Mouse (Mus musculus) left cerebral cortex, adult 2 months (tissue): Measurements from ENCODE around the gene Kat14. TPM values are rescaled to one million over a fixed set of nuclear protein-coding genes. Genes with fewer than 3 reads are reported as not detected.
"Not testable (repeated sequence)": the region's sequence is repeated elsewhere in the genome, so short reads cannot be mapped to it uniquely, and the experiment has no call there.

ENCODE experiments used
- DNase-seq, 2 experiments: peaks; one replicate each; pipeline ENCODE4 v3.0.0; 2021 to 2022; ENCODE audit warnings: low spot score in 2 of 2, mixed read lengths in 1 of 2; ENCODE audit errors: extremely low spot score in 1 of 2
- H3K27ac ChIP-seq: fragments of 200-600 bp; 2 replicates; pipeline ENCODE4 v1.8.1; 2022
- H3K4me3 ChIP-seq: fragments of 200-600 bp; 2 replicates; pipeline ENCODE4 v1.8.1; 2022
- CTCF ChIP-seq: fragments of 200-600 bp; IDR thresholded peaks from 2 replicates; pipeline ENCODE4 v1.8.1; 2022; ENCODE audit warnings: antibody characterized with exemption, mild to moderate bottlenecking, moderate library complexity
- intact Hi-C: fragments of 180-260 bp; cut with DNase I; formaldehyde crosslinking; loops from one replicate; pipeline ENCODE4 v1.15.1; 2025
- long read RNA-seq, 2 experiments: library from polyadenylated mRNA; stranded (forward); transcript quantifications; one replicate each; pipeline ENCODE4 v2.0.0; 2021; ENCODE audit warnings: borderline mapping rate in 2 of 2
- total RNA-seq, 2 experiments: library from RNA; stranded (reverse); gene quantifications; 2 replicates each; pipeline ENCODE4 v1.2.3; 2021

The Kat14 gene
- total RNA-seq = 10 to 100 TPM; 38.8 to 40.2 TPM
- long read RNA-seq, experiment 1, transcript Kat14-201 (11 exons, 3,801 nt) = major isoform, 54 of 74 reads
- long read RNA-seq, experiment 1, partial matches to known transcripts = 6 of 74 reads
- long read RNA-seq, experiment 1, other reads (novel, unspliced or antisense) = 11 of 74 reads
- long read RNA-seq, experiment 2, transcript Kat14-201 (11 exons, 3,801 nt) = major isoform, 34 of 58 reads
- long read RNA-seq, experiment 2, partial matches to known transcripts = 8 of 58 reads
- long read RNA-seq, experiment 2, other reads (novel, unspliced or antisense) = 15 of 58 reads

DNA sequence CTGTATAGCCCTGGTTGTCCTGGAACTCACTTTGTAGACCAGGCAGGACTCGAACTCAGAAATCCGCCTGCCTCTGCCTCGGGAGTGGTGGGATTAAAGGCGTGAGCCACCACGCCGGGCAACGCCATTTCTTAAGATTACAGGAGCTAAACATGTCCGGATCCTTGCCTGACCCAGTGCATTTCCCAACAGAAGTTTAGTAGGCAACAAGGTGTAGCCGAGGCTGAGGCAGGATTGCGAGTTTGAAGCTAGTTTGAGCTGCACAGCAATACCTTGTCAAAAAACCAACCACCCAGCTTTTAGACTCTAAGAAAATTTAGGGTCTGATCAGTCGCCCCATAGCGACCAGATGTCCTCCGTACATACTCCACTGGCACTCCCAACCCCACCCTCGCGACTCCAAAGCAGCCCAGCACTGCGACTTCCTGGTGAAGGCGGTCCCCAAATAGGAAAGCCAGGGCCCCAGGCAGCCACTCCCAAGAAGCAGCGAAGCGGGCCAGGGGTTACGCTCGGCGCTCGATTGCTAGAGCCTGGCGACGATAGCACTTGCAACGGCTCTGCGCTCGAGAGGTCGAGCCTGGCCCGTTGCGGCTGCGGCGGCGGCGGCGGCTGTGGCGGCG is at the start of gene Kat14, which contains the start of gene Pet117:
Gene Kat14 (plus strand): TSS at position 584 of the 620 bp plus-strand sequence.
Gene Pet117 (plus strand): TSS at position 597 of the 620 bp plus-strand sequence.
- peak; percentile 91 to 93 for DNase-seq
- Histone ChIP-seq H3K27ac (peak within 1 kb of the TSS; percentile 96), H3K4me3 (peak within 1 kb of the TSS; percentile 90)
- intact Hi-C loops = loop anchor here (2.0 kb wide), 2 partner anchors 70 to 90 kb away; no protein-coding TSS in a partner anchor
- no peak for TF ChIP-seq CTCF

DNA sequence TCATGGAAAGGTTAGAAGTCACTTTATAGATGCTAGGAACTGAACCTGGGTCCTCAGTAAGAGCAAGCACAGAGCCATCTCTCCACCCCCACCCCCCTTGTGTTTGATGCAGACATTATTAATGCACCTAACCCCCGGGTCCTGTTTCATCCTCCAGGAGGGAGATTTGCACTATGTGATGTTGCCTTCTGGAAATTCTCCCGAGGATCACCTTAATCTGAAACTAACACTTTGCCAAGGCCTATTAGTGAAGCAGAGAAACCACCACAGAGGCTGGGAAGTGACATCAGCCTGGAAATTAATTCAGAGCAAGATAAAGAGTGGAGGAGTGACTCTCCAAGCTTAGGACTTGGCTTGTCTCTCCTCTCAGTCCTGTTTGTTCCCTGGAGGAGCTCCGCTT is 44.6 kb upstream of the Kat14 start:
- no peak for TF ChIP-seq CTCF
- H3K27ac ChIP-seq = no peak overlapping the region
- intact Hi-C loops = no loop called here
- H3K4me3 ChIP-seq = no peak overlapping the region
- no peak for DNase-seq

DNA sequence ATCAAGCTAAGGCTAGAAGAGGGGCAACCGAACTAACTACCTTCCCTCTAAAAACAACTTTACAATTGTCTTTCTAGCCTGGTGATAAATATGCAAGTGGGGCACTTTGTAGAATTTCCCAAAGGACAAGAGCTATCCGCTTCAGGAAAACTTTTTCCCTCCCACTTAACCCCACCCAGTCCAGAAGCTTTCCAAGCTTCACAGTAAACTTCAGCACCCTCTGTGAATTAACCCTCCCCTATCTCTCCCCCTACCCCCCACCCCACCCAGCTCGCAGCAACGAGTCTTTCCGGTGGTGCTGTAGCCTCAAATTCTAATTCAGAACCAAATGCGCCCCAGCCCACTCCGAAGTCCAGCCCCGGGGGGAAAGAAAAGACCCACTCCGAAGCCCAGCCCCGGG is 39.3 kb upstream of the Kat14 start:
- no peak for DNase-seq
- no peak for TF ChIP-seq CTCF
- intact Hi-C loops = no loop called here
- H3K27ac ChIP-seq = no peak overlapping the region
- H3K4me3 ChIP-seq = peak overlapping the region; percentile 67

DNA sequence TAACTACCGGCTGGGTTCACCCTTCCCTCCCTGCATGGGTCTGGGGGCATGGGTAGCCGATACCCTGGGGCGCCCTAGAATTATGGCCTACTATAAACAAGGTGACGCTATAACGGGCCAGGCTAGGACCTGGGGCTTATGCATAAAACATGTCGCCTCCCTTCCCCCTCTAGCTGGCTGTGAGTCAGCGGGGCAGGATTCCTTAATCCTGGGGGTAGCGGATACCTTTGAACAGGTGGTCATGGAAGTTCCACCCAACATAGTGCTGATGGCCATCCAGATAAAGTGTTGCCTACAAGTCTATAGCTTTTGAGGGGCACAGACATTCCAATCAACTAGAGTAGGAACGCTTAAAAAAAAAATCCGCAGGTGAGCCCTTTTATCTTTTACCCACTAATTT is 38.8 kb upstream of the Kat14 start:
- intact Hi-C loops = no loop called here
- DNase-seq = no peak
- no peak for TF ChIP-seq CTCF
- Histone ChIP-seq H3K4me3 (peak overlapping the region; percentile 67), H3K27ac (peak overlapping the region; percentile 89)

DNA sequence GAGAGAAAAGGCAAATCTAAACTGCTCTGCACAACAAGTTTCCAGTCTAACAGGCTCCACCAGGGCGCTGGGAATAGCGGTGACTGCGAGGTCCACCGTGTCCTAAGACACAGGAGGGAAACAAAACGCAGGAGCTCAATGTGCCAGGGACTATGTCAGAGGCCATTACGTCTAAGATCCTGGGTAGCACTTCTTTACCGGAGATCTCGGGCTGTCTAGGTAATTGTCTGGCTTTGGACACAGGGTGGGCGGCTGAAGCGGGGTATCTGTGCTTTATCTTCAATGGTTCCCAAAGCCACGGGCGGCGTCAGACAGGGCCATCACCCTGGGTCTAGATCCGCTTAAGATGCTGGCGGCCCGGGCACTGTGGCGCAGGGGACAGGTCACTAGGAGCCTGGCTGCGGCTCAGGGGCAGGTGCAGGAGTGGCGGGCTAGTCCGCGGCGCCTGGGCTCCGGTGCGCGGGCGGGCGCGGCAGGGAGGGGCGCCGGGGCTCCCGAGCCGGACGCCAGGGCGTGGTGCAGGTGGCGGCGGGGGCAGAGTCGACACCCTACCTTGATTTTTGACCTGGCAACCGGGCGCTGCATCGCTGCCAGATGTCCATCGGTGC is 38.3 kb upstream of the Kat14 start:
- no peak for TF ChIP-seq CTCF
- peak in 1 of 2 experiments; percentile 13 for DNase-seq
- Histone ChIP-seq H3K27ac (peak overlapping the region; percentile 89), H3K4me3 (peak overlapping the region; percentile 67)
- intact Hi-C loops = no loop called here

DNA sequence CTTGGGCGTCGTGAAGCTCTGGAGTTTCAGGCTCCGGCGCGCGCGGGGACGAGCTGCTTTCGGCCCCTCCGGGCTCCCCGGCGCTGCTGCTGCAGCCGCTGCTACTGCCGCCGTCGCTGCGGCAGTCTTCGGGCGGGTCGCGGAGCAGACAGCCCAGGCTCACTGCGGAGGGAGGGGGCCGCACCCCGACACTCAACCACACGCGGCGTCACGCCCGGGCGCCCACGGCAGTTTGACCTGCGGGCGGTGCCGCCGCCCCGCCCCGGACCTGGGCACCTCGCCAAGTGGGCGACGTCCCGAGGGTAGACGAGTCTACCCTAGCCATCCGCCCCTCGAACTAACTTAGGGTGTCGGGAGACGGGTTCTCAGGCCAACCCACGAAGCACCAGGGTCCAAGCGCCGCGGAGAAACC is 37.8 kb upstream of the Kat14 start:
- intact Hi-C loops = no loop called here
- TF ChIP-seq CTCF = no peak
- Histone ChIP-seq H3K4me3 (peak overlapping the region; percentile 67), H3K27ac (peak overlapping the region; percentile 89)
- DNase-seq = peak; percentile 9 to 49

DNA sequence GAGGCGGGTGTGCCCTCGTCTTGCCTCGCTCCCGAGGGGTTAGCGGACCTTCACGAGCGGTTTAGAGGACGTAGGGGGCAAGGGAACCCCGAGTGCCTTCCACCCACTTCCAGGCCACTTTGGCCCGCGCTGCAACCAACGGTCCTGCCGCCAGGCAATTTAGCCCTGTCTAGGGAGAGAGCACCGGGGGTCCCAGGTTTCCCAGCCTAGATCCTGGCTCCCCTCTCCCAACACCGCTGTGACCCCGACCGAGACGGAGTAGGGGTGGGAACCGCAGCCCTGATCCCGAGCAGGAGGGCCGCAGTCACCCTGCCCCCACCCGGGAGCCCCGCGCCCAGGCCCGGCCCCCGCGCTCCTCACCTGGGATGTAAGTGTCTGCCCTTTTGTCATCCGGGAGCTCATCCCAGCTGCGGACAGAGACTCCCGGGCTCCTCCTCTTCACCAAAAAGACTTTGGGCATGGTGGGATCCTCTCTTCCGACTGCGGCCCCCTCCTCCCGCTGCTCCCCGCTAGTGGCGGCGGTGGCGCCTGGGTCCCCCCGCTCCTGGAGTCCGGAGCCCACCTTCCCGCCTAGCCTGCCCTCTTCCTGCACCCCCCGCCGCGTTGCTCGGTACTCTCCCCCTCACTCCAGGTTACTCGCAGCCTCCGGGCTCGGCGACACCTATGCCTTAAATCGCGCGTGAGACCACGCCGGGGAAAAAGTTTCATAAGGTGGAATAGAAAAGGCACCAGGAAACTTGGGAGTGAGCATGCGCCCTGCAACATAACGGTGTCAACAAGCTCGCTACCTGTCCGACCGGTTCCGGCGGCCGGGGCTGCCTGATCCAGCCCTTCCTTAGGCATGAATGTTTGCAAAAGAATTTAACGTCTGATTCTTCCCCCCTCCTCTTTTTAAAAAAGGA is 37.1 kb upstream of the Kat14 start, which contains the start of gene Ovol2:
Gene Ovol2 (minus strand): TSS at position 746 of the 902 bp plus-strand sequence.
- intact Hi-C loops = no loop called here
- TF ChIP-seq CTCF = no peak; the same call in 1 of the 2 replicates
- H3K27ac ChIP-seq = peak within 1 kb of the TSS; percentile 89
- peak within 1 kb of the TSS; percentile 67 for H3K4me3 ChIP-seq
- DNase-seq = peak; percentile 9 to 34

DNA sequence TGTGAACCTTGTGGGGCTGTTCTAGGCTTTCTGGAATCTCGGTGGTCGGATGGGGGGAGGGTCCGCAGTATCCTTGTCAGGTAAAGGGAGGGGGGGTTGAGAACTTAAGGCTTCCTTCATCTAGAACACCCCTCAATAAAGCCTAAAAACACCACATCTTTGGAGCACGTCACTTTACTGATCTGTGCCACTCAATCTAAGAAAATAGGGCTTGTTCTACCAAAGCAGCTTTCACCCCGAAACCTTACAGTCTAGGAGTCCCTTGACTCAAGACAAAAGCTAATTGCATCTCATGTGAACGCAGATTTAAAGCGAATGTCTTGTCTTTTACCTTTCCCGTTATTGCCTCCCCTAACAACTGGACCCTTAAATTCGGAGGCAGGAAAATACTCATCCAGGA is 36.3 kb upstream of the Kat14 start:
- intact Hi-C loops = no loop called here
- no peak for TF ChIP-seq CTCF
- no peak for DNase-seq
- peak overlapping the region; percentile 67; the same call in 1 of the 2 replicates for H3K4me3 ChIP-seq
- H3K27ac ChIP-seq = no peak overlapping the region

DNA sequence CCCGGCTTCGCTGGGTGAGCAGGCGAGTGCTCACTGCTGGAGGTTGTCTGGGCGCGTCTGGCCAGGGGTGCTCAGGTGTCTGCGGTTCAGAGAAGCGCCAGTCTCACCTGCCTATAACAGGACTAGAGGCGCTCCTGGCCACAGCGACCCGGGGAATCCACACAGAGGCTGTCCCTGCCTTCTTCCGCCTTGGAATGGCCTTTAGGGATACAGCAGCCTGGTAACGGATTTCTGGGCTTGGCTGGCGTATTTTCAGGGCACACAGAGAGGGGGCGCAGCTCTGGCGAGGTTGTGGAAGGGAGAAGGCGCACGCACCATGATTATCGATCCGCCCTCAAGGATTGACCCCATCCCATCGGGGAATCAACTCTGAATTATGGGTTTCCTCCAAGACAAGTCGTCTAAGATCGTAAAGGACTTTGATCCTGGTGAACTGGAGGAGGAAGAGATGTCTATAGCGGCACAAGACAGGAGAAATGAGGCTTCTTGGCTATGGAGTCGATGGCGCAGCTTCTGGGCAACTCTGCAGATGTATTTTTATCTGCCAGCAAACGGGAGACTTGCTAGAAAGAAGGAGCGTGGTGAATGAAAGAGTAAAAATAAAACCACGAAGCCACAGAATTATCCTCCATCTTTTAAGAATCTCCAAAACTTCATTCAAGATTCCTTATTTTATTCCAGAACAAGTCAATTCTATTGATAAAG is 35.5 kb upstream of the Kat14 start:
- Histone ChIP-seq H3K4me3 (peak overlapping the region; percentile 35), H3K27ac (peak overlapping the region; percentile 73)
- intact Hi-C loops = no loop called here
- peak; percentile 21 to 45 for DNase-seq
- TF ChIP-seq CTCF = peak; percentile 43

DNA sequence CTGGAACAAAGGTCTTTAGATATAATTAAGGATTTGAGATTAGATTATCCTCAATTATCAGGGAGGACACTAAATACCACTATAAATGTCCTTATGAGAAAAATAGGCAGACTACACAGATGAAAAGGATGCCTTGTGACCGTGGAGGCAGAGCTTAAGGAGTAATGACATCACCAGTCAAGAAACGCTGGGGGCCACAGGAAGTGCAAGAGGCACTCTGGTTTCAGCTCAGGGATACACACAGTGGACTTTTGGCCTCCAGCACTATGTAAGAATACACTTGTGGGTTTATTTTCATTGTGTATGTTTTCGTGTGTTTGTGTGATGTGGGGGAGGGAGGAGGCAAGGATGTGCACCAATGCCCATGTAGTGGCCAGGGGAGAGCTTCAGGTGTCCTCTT is 31.6 kb upstream of the Kat14 start:
- intact Hi-C loops = no loop called here
- TF ChIP-seq CTCF = no peak
- no peak for DNase-seq
- no peak overlapping the region for H3K27ac ChIP-seq
- H3K4me3 ChIP-seq = no peak overlapping the region

DNA sequence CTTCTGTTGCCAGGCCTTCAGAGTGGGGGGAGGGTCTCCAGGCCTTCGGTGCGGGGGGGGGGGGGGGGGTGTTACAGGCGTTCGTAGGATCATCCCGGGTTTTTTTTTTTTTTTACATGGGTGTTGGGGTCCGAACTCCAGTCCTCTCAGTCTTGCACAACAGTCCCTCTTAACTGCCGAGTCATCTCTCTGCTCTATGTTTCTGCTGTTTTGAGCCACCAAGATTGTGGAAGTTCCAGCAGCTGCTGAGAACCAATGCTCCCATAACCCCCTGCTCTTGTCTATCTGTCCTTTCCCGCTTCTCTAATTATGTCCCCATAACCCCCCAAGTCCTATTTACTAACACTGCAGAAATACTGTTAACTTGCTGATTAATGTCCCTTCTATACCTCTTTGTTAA is 31.1 kb upstream of the Kat14 start:
- H3K4me3 ChIP-seq = no peak overlapping the region
- no peak for DNase-seq
- TF ChIP-seq CTCF = no peak
- intact Hi-C loops = no loop called here
- no peak overlapping the region for H3K27ac ChIP-seq

DNA sequence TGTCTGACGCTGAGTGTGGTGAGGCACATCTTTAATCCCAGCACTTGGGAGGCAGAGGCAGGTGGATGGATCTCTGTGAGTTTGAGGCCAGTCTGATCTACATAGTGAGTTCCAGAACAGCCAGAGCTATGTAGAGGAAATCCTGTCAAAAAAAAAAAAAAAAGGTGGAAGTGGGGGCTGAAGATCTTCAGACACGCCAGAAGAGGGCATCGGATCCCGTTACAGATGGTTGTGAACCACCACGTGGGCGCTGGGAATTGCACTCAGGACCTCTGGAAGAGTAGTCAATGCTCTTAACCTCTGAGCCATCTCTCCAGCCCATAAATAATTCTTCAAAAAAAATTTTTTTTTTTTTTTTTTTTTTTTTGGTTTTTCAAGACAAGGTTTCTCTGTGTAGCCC is 30.6 kb upstream of the Kat14 start:
- DNase-seq, intact Hi-C loops, H3K4me3 ChIP-seq: not testable (repeated sequence)

More for the DNA sequence above, 30.6 kb upstream of the Kat14 start:
- not testable (repeated sequence) for H3K27ac ChIP-seq
